In the genomic region with DNA sequence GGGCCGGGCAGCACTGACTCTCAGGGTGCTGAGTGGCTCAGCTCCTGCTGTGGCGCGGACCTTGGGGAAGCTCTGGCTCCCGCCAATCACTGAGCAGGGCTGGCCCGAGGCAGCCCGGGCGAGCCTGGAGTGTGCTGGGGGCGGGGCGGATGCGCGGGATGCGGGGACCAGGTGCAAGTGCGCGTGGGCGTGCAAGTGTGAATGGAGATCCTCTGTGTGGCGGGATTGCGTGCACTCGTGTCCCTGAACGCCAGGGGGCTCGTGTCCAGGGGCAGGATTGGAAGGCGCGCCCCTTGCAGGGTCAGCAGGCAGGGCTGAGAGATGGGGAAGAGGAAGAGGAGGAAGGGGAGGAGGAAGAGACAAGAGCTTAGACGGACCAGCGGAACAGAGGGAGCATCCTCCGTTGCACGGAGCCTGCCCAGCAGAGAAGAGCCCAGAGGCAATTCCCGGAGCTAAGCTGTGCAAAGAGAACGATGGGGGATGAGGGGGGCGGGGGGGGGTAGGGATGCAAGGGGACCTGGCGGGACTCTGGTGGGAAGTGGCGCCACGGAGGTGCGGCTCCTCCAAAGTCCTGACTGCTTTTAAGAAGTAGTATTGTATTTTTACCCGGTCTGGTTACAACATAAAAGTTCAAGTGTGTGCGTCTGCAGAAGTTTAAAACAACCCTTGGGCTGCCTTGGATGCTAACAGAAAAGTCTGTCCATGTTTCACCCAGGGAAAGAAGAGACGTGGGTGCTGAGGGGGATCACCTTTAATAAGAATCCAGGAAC, we compare ENCODE assay signal across 7 mouse cellular contexts. TPM values are rescaled to one million over a fixed set of nuclear protein-coding genes. Genes with fewer than 3 reads are reported as not detected.
DNase-seq lines count a peak whose midpoint lies in the region; ATAC-seq and TF ChIP-seq lines count a peak whose summit lies in the region.

No protein-coding gene starts in this region.

- no peaks in the 10 kb centered on the region for H3K9me3 ChIP-seq in ES-E14 (ENCODE audit: control insufficient read depth, insufficient read depth, low read depth, low read length)
- no peaks in the 10 kb centered on the region for H3K9me3 ChIP-seq in forebrain, embryonic 13.5 days (replicated peaks)
- H3K9me3 ChIP-seq in liver, embryonic 13.5 days (replicated peaks) = no peaks in the 10 kb centered on the region

- peak overlapping the region; percentile 20 for H3K9ac ChIP-seq in ES-E14 (ENCODE audit: insufficient read depth, low read depth, low read length, poor library complexity, severe bottlenecking)
- H3K9ac ChIP-seq in forebrain, embryonic 13.5 days = peak overlapping the region; percentile 60
- no peak overlapping the region for H3K9ac ChIP-seq in liver, embryonic 13.5 days

- peaks cover 0 to 3% of the 10 kb centered on the region in 2 experiments; a peak in 2 of 4 replicates for H3K4me1 ChIP-seq in ES-E14 (ENCODE audit: control insufficient read depth in 2 of 2, insufficient read depth in 2 of 2, low read length in 2 of 2, poor library complexity in 1 of 2)
- peaks cover 23% of the 10 kb centered on the region for H3K4me1 ChIP-seq in forebrain, embryonic 13.5 days
- H3K4me1 ChIP-seq in liver, embryonic 13.5 days (replicated peaks) = peaks cover 7% of the 10 kb centered on the region

- no peak overlapping the region for H3K27ac ChIP-seq in ES-E14 (ENCODE audit: insufficient read depth, low read depth, low read length, poor library complexity, severe bottlenecking)
- no peak overlapping the region for H3K27ac ChIP-seq in forebrain, embryonic 13.5 days
- no peak overlapping the region for H3K27ac ChIP-seq in liver, embryonic 13.5 days

- peaks cover 57% of the 10 kb centered on the region for H3K27me3 ChIP-seq in forebrain, embryonic 13.5 days
- peaks cover 70% of the 10 kb centered on the region for H3K27me3 ChIP-seq in liver, embryonic 13.5 days
- peaks cover 48% of the 10 kb centered on the region for H3K27me3 ChIP-seq in myocyte (ENCODE audit: control insufficient read depth, insufficient read depth, insufficient read length)

- peak; percentile 33 for DNase-seq in ES-E14 (ENCODE audit: low read depth, low spot score)
- peak; percentile 51 for DNase-seq in adrenal gland, postnatal 14 days
- peak; percentile 71 for DNase-seq in induced T-regulatory cell, adult 2 months (ENCODE audit: low read depth)
- no peak for DNase-seq in liver, embryonic 13.5 days
- peak; percentile 74 for DNase-seq in testis, postnatal 10 days (ENCODE audit: low spot score)

- H3ac ChIP-seq in myocyte (ENCODE audit: control insufficient read depth, insufficient read length) = no peak overlapping the region

- ATAC-seq in forebrain, embryonic 13.5 days = peak; percentile 92
- ATAC-seq in liver, embryonic 13.5 days (ENCODE audit: low read depth) = no peak

- H3K4me3 ChIP-seq in ES-E14 (ENCODE audit: insufficient read depth in 1 of 2, low read depth in 1 of 2, low read length in 2 of 2, poor library complexity in 1 of 2, severe bottlenecking in 1 of 2) = peak overlapping the region; percentile 63 to 72
- H3K4me3 ChIP-seq in forebrain, embryonic 13.5 days = peak overlapping the region; percentile 50
- H3K4me3 ChIP-seq in liver, embryonic 13.5 days (replicated peaks) = peak overlapping the region; percentile 40
- H3K4me3 ChIP-seq in myocyte = no peak overlapping the region

- no peak for TF ChIP-seq POLR2A in myocyte (IDR thresholded peaks at IDR 0.05; ENCODE audit: insufficient read length, low read depth)

- in situ Hi-C loops in ES-E14 (cut with MboI; ENCODE audit: low sequenced_read_pairs in 2 of 2, unreplicated experiment in 2 of 2) = no loop called here

- H3K79me2 ChIP-seq in myocyte (ENCODE audit: control insufficient read depth, insufficient read depth) = no peaks in the 10 kb centered on the region

- under 1% methylated on average over 36 of the region's 36 CpGs for WGBS in forebrain, embryonic 13.5 days
- 1% methylated on average over 36 of the region's 36 CpGs for WGBS in liver, embryonic 13.5 days (ENCODE audit: insufficient replicate concordance)

- H3K4me2 ChIP-seq in forebrain, embryonic 13.5 days = peak overlapping the region; percentile 93
- H3K4me2 ChIP-seq in liver, embryonic 13.5 days = peak overlapping the region; percentile 48
- peak overlapping the region; percentile 30 for H3K4me2 ChIP-seq in myocyte (ENCODE audit: low read depth)

- no peaks in the 10 kb centered on the region for H3K36me3 ChIP-seq in ES-E14 (ENCODE audit: control insufficient read depth, insufficient read depth, low read length, poor library complexity, severe bottlenecking)
- no peaks in the 10 kb centered on the region for H3K36me3 ChIP-seq in forebrain, embryonic 13.5 days (ENCODE audit: poor library complexity, severe bottlenecking)
- no peaks in the 10 kb centered on the region for H3K36me3 ChIP-seq in liver, embryonic 13.5 days
- no peaks in the 10 kb centered on the region for H3K36me3 ChIP-seq in myocyte (ENCODE audit: control insufficient read depth, insufficient read depth)

TF ChIP-seq in ES-E14, 5 proteins besides CTCF, POLR2A, EP300 and RAD21:
- no peak for TF ChIP-seq CHD2 (IDR thresholded peaks at IDR 0.05; ENCODE audit: low read depth, low read length)
- TF ChIP-seq ZNF384 (IDR thresholded peaks at IDR 0.05; ENCODE audit: low read depth, low read length) = no peak

TF ChIP-seq in myocyte, 11 proteins besides CTCF, POLR2A, EP300 and RAD21:
- TF ChIP-seq MYOG (IDR thresholded peaks at IDR 0.05; ENCODE audit: control insufficient read depth in 1 of 3, insufficient read depth in 1 of 3, insufficient read length in 2 of 3, low read depth in 2 of 3) = peak in 1 of 3 experiments; percentile 36
- no peak for TF ChIP-seq TCF3 (IDR thresholded peaks at IDR 0.05; ENCODE audit: insufficient read length, low read depth)
- TF ChIP-seq MYOD1 (IDR thresholded peaks at IDR 0.05; ENCODE audit: control insufficient read depth in 1 of 3, insufficient read length in 2 of 3, low read depth in 2 of 3) = peak in 2 of 3 experiments; percentile 59 to 88

RNA-seq across cellular contexts. Expression of a gene that starts 0.7 kb away (rescaled TPM):
- total RNA-seq in ES-E14 (2012; rRNA removed) = 0.18 and 0.26 TPM in 2 replicates
- total RNA-seq in adrenal gland, postnatal 14 days (2021) = 26.2 and 34.2 TPM in 2 replicates
- polyA plus RNA-seq in forebrain, embryonic 13.5 days (2015; fragmentation: Nextera tagmentation; extraction: Ambion mirVana) = 1.2 and 1.8 TPM in 2 replicates
- polyA plus RNA-seq in liver, embryonic 13.5 days (2015; fragmentation: Nextera tagmentation; extraction: Ambion mirVana) = 1.1 and 1.5 TPM in 2 replicates
- polyA plus RNA-seq in myocyte (2012; fragmentation: generic; extraction: Trizol) = 0.04 TPM

Comparison
In these comparisons a context has a peak if more than half of its experiments do, and no peak if none do; other contexts are left out.
1. H3K4me2 ChIP-seq: peak in every context shown above with its lines; median percentile 93 in forebrain, embryonic 13.5 days; 48 in liver, embryonic 13.5 days; 30 in myocyte.